Mouse (Mus musculus) olfactory bulb, adult 2 months (tissue): ENCODE results near the gene Tspan18.

Experiments used
- CTCF ChIP-seq: fragments of 200-500 bp; IDR thresholded peaks from 2 replicates; pipeline ENCODE4 v1.5.1; 2012; ENCODE audit warnings: low read depth, mild to moderate bottlenecking, low read length, moderate library complexity; ENCODE audit not compliant: insufficient read depth
- POLR2A ChIP-seq: fragments of 200-500 bp; IDR thresholded peaks from 2 replicates; pipeline ENCODE4 v1.6.1; 2012; ENCODE audit warnings: mild to moderate bottlenecking, low read depth, low read length, moderate library complexity; ENCODE audit not compliant: insufficient read depth

DNA sequence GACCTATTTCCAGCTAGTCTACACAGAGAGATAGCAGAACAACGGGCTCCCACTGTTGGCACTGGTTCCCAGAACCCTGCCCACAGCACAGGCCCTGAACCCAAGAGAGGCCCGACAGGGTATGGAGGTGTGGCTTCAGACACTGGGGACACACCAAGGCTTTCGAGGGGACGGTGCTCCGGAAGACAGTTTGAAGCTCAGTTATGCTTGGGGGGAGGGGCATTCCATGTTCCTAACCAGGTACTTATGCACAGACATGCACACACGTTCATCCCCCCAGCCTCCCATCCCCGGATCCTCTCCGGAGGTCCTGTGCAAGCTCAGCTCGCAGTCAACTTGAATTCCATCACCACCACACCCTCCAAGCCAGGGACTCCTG is 142.1 kb downstream of the Tspan18 start:
- TF ChIP-seq POLR2A (no peak), CTCF (no peak)
